Mouse (Mus musculus) cerebellum, postnatal 14 days (tissue): Measurements from ENCODE around the gene Gm21518.
"Not testable (repeated sequence)": the region's sequence is repeated elsewhere in the genome, so short reads cannot be mapped to it uniquely, and the experiment has no call there.

ENCODE experiments used
- DNase-seq, 2 experiments: peaks; one replicate each; pipeline ENCODE4 v3.0.0; 2021; ENCODE audit warnings: mixed read lengths in 2 of 2

Gene Gm21518

GRCm38 (mm10) chrY:62190566-62190965, at the start of gene Gm21518:
Gene Gm21518, plus strand, starts transcription at chrY:62190866.
- DNase-seq, result not testable (repeated sequence)
